ENCODE assay signal across 12 mouse cellular contexts in genomic region chr14:35096085-35096484, GRCm38 (mm10).
DNase-seq lines count a peak whose midpoint lies in the region; ATAC-seq and TF ChIP-seq lines count a peak whose summit lies in the region.
"Had no signal": no experiment of that assay in that cellular context is flagged by ENCODE, and none has a peak within 500 bp of the region (broad histone marks: within the 10 kb centered on the region; RNA-seq: fewer than 3 reads in every experiment).

No protein-coding gene starts in this region.

- DNase-seq in hindbrain, postnatal 0 days (ENCODE audit: low spot score), result peak; percentile 44
- no peak for DNase-seq in lung, postnatal 25 days (ENCODE audit: low spot score)
- peak; percentile 69 to 72 for DNase-seq in heart, postnatal 10 days
- peak; percentile 8 for DNase-seq in lung, postnatal 36 days
- DNase-seq in adrenal gland, postnatal 14 days, result no peak
- DNase-seq: cerebellum, adult 11 months; gastrocnemius, postnatal 14 days; kidney, adult 18-20 months; liver, embryonic 13.5 days had no signal

- ATAC-seq in hindbrain, postnatal 0 days, result no peak
- ATAC-seq in hindbrain, embryonic 13.5 days (ENCODE audit: low FRiP score), result no peak
- peak; percentile 81 for ATAC-seq in lung, embryonic 16.5 days (ENCODE audit: low read depth)

- intact Hi-C loops in heart, postnatal 10 days (cut with DNase I), result no loop called here

- H3K9me3 ChIP-seq in hindbrain, postnatal 0 days (ENCODE audit: low read length), result no peaks in the 10 kb centered on the region
- no peaks in the 10 kb centered on the region for H3K9me3 ChIP-seq in hindbrain, embryonic 13.5 days
- H3K9me3 ChIP-seq in lung, embryonic 16.5 days (ENCODE audit: control insufficient read depth, low read length), result no peaks in the 10 kb centered on the region
- H3K9me3 ChIP-seq: hindbrain, embryonic 10.5 days; liver, embryonic 13.5 days had no signal

- H3K4me1 ChIP-seq in hindbrain, postnatal 0 days (ENCODE audit: insufficient read depth, low read length), result peaks cover 3% of the 10 kb centered on the region; the same call in 1 of the 2 replicates
- H3K4me1 ChIP-seq in hindbrain, embryonic 13.5 days (replicated peaks), result peaks cover 27% of the 10 kb centered on the region
- no peaks in the 10 kb centered on the region for H3K4me1 ChIP-seq in lung, embryonic 16.5 days (replicated peaks; ENCODE audit: control insufficient read depth, insufficient read depth, low read length)
- H3K4me1 ChIP-seq: liver, embryonic 13.5 days had no signal

- no peak overlapping the region for H3K4me2 ChIP-seq in hindbrain, postnatal 0 days (ENCODE audit: low read depth, low read length)
- no peak overlapping the region for H3K4me2 ChIP-seq in hindbrain, embryonic 13.5 days
- H3K4me2 ChIP-seq in lung, embryonic 16.5 days (ENCODE audit: low read depth, low read length), result no peak overlapping the region
- H3K4me2 ChIP-seq: liver, embryonic 13.5 days had no signal

- TF ChIP-seq CTCF in hindbrain, postnatal 0 days (IDR thresholded peaks at IDR 0.05; ENCODE audit: low read depth), result no peak

- WGBS in hindbrain, postnatal 0 days, result 42% methylated on average over 4 of the region's 4 CpGs
- 59% methylated on average over 4 of the region's 4 CpGs for WGBS in hindbrain, embryonic 13.5 days
- 37% methylated on average over 4 of the region's 4 CpGs for WGBS in lung, embryonic 16.5 days

- H3K4me3 ChIP-seq in hindbrain, postnatal 0 days (ENCODE audit: low read length), result no peak overlapping the region
- no peak overlapping the region for H3K4me3 ChIP-seq in hindbrain, embryonic 13.5 days
- no peak overlapping the region for H3K4me3 ChIP-seq in lung, embryonic 16.5 days (ENCODE audit: low read length)
- H3K4me3 ChIP-seq: hindbrain, embryonic 10.5 days; liver, embryonic 13.5 days had no signal

- H3K36me3 ChIP-seq in hindbrain, postnatal 0 days (ENCODE audit: insufficient read depth, low read length), result no peaks in the 10 kb centered on the region
- no peaks in the 10 kb centered on the region for H3K36me3 ChIP-seq in hindbrain, embryonic 13.5 days
- no peaks in the 10 kb centered on the region for H3K36me3 ChIP-seq in lung, embryonic 16.5 days (ENCODE audit: control insufficient read depth, insufficient read depth, low read length)
- H3K36me3 ChIP-seq: hindbrain, embryonic 10.5 days; liver, embryonic 13.5 days had no signal

- no peak overlapping the region for H3K27ac ChIP-seq in hindbrain, postnatal 0 days
- H3K27ac ChIP-seq in hindbrain, embryonic 13.5 days, result no peak overlapping the region
- no peak overlapping the region for H3K27ac ChIP-seq in lung, embryonic 16.5 days (ENCODE audit: low read length)
- H3K27ac ChIP-seq: hindbrain, embryonic 10.5 days; liver, embryonic 13.5 days had no signal

- no peak overlapping the region for H3K9ac ChIP-seq in hindbrain, postnatal 0 days (replicated peaks; ENCODE audit: low read length)
- H3K9ac ChIP-seq in hindbrain, embryonic 13.5 days, result no peak overlapping the region
- no peak overlapping the region for H3K9ac ChIP-seq in lung, embryonic 16.5 days (ENCODE audit: low read length)
- H3K9ac ChIP-seq: liver, embryonic 13.5 days had no signal

- no peaks in the 10 kb centered on the region for H3K27me3 ChIP-seq in hindbrain, postnatal 0 days (ENCODE audit: insufficient read depth, low read length)
- no peaks in the 10 kb centered on the region for H3K27me3 ChIP-seq in hindbrain, embryonic 13.5 days
- H3K27me3 ChIP-seq in lung, embryonic 16.5 days (ENCODE audit: control insufficient read depth, insufficient read depth, low read depth, low read length), result no peaks in the 10 kb centered on the region
- H3K27me3 ChIP-seq: liver, embryonic 13.5 days had no signal

Comparison
In these comparisons a context has a peak if more than half of its experiments do, and no peak if none do; other contexts are left out.
1. DNase-seq: peak in hindbrain, postnatal 0 days (single experiment), heart, postnatal 10 days (2 of 2) and lung, postnatal 36 days (single experiment); none in lung, postnatal 25 days (single experiment) and adrenal gland, postnatal 14 days (single experiment).